Mouse (Mus musculus) cerebellum, postnatal 10 days (tissue): ENCODE data around the gene Dgat2l6.

Experiments
- DNase-seq, 2 experiments: peaks; one replicate each; pipeline ENCODE4 v3.0.0; 2021; ENCODE audit warnings: mixed read lengths in 2 of 2

Dgat2l6 gene

DNA sequence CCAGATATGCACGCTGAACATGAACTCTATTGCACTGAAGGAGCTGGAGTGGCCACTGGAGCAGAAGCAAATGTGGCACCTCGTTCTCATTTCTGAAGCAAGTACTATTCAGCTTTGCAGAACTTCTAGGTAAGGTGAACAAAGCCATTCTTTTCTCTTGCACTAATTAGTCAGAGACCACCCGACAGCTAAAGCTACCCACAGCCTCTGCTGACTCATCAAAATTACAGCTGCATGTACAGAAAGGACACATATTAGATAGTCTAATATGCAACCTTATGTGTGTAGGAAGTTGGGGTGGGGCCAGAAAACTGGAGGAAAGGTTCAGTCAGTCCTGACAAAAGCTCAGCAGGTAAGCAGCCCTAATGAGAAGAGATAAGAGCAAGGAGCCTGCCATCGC lies at the start of gene Dgat2l6:
Gene Dgat2l6 (plus strand): TSS at position 368 of the 400 bp plus-strand sequence.
- DNase-seq, result no peak

DNA sequence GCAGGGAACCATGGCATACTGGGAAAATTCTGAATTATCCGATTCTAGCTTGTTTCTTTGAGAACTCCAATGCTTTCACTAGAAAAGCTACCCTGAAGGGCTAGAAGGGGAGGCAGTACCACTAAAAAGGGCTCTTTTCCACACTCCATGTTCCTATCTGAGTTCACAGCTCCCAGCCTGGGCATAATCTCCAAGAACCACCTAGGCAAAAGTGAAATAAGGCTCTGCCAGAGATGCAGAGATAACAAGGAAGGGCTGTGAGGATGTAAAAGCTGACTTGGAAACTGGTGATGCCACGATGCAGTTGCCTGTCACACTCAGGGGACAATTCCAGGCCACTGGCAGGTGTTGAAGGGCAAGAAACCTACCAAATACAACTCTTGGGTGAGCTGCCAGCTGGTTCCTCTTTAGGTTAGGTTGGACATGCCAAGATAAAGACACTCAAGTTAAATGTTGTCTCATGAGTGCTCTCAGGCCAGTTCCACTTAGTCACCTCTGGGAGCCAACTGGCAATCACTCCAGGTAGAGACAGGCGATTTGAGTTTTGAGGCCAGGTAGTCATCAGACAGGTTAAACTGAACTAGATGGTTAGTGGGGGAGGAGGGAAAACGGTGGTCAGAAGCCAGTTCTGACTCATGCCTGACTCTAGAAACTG lies 48.9 kb upstream of the Dgat2l6 start:
- DNase-seq, result no peak

DNA sequence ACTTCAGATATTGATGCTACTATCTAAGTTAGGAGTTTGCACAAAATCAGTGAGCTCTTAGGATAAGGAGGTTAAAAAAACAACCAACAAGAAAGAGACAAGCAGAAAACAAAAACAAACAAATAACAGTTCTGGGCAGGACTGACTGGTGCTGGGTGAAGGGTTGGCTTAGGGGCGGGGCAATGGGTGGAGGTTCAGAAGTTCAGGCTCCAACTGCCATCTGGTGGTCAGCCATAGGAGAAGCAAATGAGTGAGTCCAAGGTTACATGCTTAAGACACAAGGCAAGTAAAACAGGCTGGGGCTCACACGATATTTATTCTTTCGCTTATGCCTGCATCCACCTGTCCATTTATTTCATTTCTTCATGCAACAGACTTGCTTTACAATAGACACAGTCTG lies 44.3 kb upstream of the Dgat2l6 start:
- peak; percentile 77 to 82 for DNase-seq

DNA sequence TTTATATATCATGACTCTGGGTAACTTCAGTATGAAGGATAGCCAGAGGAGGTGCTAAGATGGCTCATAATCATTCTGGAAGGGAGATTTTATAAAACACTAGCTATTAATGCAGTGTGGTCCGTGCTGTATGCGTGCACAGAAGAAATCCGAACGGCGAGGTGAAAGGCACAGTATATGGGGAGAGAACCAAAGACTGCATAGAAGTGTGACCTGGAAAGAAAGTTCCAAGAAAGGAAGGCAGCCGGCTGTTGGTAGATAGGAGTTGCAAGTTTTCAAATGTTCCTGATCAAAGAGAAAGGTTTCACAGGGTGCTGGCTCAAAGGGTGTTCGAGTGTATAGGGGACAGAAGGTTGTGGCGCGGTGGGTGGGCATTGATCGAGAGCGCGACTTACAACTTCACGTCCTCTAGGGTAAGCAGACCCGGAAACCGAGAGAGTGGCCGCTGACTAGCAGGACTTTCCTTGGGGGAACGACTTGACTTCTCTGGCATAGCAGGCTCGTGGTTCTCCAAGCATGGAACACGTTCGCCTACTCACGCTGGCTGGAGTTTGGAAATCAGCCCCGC lies 31.1 kb upstream of the Dgat2l6 start:
- DNase-seq, result no peak

DNA sequence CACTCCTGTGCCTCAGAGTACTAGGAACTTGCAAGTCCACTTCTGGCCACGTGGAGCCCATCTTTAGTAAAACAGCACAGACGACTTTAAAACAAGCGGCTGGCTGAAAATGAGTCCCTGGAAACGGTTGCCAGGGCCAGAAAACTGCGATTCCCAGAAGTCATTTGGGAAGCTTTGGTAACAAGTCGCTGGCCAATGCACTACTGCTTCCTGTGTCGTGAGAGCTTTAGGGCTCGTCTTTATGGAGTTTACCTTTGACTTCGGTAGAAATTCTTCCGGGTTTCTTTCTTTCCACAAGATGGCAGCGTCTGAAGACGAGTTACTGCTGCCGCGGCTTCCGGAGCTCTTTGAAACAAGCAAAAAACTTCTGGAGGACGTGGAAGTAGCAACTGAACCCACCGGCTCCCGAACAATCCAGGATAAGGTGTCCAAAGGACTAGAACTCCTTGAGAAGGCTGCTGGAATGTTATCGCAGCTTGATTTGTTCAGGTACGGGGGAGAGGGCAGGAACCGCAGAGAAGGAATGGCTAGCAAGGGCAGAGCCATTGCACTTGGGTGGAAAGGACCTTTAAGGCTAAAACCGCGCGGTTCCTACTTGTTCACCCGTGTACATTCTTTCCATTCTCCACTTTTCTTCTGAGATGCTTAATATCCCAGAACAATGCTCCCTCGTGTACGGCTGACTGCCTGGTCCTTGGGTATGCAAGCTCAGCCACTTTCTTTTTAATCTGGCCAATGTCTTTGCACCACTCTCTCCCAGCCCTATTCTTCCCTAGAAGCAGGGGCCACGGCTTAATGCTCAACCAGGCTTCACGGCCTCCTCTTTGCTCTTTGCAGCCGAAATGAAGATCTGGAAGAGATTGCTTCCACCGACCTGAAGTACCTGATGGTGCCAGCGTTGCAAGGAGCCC lies 30.3 kb upstream of the Dgat2l6 start, which contains the start of gene Igbp1:
Gene Igbp1 (plus strand): TSS at position 224 of the 911 bp plus-strand sequence.
- DNase-seq, result peak; percentile 79 to 83

DNA sequence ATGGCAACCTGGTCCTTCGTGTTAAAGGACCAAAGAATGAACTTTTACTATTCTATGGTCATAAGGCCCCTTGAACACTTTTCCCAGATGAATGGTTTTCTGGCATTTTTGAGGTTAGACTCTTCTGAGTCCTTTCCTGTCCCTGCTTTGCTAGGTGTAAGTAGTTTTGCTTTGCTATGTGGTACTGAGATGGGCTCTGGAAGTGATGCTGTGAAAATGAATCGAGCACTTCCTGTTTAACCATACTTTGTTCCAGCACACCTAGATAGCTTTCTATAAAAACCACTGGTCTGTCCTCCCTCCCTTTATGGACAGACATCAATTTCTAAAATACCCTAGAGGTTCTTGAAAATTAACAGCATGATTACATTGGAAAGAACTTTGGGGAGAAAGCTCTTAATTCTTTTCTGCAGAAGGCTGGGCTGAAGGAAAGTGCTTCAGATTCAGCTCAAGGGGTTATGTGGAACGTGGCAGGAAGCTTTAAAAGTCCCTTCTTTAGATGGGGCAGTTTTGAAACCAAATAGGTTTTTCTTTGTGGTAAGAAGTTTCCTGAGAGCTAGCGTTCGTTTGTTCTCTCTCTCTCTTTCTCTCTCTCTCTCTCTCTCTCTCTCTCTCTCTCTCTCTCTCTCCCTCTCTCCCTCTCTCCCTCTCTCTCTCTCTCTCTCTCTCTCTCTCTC lies 20.3 kb upstream of the Dgat2l6 start:
- no peak for DNase-seq

DNA sequence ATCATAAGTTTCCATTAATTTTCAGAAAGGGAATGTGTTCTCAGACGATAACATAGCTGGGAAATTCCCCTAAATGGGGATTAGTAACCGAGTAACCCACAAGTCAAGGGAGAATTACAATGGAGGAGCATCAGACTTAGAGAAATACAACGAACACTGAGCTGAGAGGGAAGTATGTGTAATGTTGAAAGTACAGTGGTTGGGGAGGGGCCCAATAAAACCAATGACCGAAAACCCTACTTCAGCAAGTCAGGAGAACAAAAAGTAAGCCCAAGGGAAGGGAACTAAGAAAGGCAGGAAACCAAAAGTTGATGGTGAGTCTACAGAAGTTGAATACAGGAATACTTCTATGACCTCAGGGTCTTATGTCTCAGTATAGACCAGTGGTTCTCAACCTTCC lies 16.5 kb upstream of the Dgat2l6 start:
- no peak for DNase-seq

DNA sequence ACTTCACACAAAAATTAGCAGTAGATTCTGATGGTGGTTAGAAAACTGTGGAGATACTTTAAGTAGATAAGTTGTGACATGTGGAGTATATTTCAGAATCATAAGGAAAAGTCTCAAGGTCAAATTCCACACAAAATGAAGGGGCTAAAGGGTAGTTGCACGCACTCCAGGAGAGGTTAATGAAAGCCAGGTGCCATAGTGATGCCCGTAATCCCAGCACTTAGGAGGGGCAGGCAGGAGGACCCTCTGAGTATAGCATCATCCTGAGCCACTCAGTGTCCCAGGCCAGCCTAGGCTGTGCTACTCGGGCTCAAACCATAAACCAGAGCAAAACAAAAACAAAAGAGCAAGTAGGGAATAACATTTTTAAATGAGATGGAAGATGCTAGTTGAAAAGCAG lies 14.7 kb upstream of the Dgat2l6 start:
- DNase-seq, result no peak

DNA sequence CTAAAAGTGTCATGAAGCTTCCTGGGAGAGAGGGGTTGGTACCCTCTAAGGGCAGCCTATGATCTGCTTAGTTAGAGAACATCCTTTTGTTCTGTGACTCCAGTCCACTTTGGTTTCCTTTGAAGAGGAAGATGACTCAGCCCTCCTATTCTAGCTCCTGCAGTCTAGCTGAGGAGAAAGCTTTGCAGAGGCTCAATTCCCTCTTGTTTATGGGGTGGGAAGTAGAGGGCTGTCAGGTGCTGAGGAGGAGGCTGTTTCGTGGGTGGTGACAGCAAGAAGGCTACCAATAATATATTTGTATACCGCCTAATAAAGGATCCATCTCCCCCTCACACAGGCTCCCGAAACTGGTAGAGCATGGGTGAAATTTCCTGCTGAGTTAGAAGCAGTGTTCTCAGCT lies 8.0 kb upstream of the Dgat2l6 start:
- no peak for DNase-seq

DNA sequence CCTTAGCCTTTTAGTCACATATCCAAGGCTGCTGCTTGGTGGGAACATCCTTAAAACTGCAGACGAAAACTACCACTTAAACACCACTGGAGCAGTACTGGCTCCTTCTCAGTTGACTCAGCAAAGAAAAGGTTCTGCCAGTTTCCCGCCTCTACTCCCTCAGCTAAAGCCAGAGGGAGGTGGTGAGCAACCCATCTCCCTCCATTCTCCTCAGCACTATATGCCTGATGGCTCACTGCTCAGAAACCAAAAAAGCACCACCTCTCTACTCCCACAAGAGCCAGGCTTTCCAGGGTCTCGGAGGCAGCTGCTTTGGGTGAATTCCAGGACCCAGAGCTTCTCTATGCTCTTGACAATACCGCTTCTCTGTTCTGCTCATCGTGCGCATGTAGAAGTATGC lies 7.0 kb upstream of the Dgat2l6 start:
- no peak for DNase-seq

DNA sequence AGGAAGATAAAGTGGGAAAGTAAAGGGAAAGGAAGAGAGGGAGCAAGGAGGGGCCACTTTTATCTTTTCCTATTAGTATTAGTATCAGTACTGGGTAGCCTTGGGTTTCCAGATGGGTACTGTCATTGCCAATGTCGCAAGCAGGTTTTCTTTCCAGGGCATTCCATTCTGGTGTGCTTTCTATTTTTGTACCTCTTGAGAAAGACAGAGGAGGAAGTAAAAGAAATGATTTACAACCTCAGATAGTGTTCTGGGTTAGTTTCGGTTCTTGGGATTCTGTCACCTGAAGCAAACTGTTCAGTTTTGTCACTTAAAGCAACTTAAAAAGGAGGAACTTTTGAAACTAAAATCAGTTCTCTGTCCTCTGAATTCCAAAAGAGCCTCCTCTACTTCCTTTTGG lies 6.1 kb upstream of the Dgat2l6 start:
- DNase-seq, result no peak

DNA sequence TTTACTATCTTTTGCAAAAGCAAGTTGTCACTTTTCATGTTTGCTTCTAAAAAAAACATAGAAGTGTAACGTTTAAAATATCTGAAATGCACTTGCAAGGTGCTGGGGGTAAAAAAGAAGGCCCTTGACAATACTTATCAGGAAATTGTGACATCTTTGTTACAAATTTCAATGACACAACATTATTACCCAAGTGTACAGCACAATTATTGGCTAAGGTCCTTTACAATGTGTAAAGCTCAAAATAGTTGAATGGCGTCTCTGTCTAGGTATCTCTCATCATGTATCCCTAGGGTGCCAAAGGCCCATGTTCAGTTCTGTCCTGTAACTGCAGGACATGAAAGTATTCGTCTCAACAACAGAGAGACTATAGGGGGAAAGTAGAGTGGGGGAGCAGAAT lies 31.4 kb downstream of the Dgat2l6 start:
- no peak for DNase-seq

DNA sequence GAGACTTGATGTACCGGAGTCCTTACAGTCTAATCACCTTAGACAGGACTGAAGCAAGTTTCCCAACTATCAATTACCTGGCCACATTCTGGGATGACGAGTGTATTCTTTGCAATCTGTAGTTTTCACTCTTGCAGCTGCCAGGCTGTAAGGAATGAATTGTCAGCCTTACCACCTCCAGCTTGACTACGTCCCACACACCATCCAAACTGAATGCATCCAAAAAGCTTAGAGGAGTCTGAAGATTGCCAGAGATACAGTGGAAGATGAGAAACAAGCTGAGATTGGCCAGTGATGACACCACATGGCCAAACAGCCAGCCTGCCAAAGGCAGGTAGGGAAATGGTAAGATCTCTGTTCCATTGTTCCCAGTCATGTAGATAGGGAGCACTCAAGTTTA lies 41.1 kb downstream of the Dgat2l6 start:
- no peak for DNase-seq

DNA sequence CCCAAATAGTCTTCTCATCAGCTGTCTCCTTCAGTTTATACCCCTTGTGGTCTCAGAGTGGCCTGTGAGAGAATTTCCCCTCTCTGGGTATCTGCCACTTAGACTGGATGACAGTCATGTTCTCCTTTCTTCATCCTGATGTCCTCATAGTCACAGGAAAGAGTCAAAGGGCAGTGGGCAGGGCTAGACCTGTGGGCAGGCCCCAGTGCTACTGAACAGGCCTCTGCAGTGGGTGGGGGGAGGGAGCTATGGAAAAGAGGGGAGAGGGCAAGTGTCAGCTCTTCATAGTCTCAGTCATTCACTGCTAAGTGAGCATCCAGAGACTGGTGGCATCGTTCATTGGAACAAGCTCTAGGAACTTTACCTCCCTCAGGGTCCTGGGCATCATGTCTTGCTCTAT lies 47.3 kb downstream of the Dgat2l6 start, which contains the start of gene Awat1:
Gene Awat1 (plus strand): TSS at position 301 of the 400 bp plus-strand sequence.
- no peak for DNase-seq

DNA sequence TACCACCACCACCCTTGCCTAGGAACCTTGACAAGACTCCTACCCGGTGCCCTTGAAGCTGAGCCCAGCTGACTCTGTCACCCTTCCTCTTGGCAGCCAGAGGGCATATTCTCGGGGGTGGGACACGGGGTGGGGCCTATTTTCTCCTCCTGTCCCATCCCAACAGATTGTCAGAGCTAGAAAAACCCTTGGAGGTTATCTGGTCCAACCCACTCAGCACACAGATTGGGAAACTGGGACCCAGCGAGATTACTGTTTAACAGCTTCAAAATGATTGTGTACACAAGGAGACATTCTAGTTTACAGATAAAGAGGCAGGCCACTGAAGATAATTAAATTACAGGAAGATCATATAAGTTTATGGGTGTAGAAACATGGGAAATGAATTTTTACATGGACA lies 70.2 kb downstream of the Dgat2l6 start, which contains the start of gene P2ry4:
Gene P2ry4 (minus strand): TSS at position 79 of the 400 bp plus-strand sequence.
- no peak for DNase-seq
